Mouse (Mus musculus) neutrophil, adult 5-6 weeks (primary cell): ENCODE data around the gene Tmx4. TPM values are rescaled to one million over a fixed set of nuclear protein-coding genes. Genes with fewer than 3 reads are reported as not detected.
"Not testable (repeated sequence)": the region's sequence is repeated elsewhere in the genome, so short reads cannot be mapped to it uniquely, and the experiment has no call there.

Source experiments
- ATAC-seq: fragments of 151-379, 151-347 bp; 2 replicates; pipeline ENCODE4 v1.8.0; 2017; ENCODE audit warnings: mild to moderate bottlenecking, moderate TSS enrichment; ENCODE audit not compliant: insufficient number of reproducible peaks, poor library complexity, low FRiP score, severe bottlenecking; ENCODE audit errors: extremely low read depth
- total RNA-seq: library from RNA; stranded (forward); fragments of 200-1000 nt; gene quantifications from 2 replicates; pipeline ENCODE4 v1.2.3, GENCODE M21; 2017

Gene Tmx4
- total RNA-seq: 46.8 and 51.8 TPM in 2 replicates

DNA sequence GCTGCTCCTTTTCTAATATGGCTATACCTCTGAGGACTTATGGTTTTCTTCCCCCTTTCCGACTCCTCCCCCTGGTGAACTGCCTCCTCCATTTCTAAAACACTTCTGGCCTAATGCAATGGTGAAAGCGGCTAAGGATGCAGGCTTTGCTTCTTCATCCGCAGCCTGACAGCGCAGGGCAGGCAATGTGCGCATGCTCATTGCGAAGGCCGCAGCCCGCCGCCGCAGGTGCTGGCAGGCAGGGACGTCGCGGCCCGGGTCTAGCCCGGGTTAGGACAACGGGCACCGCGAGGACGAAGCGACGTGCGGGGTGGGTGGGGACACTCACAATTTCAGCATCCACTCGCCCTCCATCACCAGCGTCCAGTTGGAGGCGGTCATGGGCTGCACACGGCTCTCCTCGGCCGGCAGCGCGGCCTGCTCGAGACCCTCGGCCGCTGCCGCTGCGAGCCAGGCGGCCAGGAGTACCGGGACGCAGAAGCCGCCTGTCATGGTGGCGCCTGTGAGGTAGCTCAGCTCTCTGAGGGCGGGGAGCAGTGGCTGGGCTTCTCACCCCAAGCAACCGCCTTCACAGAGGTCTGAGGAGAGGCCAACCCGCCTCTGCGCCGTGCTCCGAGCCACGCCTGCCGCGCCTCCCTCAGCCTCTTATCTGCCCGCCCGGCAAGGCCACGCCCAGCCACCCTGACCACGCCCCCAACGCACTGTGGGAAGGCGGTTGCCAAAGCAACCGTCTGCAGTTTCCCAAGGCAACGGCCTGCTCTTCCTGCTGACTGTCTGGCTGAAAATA lies at the start of gene Tmx4:
Gene Tmx4 (minus strand): TSS at position 632 of the 787 bp plus-strand sequence.
- peak; percentile 97 for ATAC-seq

DNA sequence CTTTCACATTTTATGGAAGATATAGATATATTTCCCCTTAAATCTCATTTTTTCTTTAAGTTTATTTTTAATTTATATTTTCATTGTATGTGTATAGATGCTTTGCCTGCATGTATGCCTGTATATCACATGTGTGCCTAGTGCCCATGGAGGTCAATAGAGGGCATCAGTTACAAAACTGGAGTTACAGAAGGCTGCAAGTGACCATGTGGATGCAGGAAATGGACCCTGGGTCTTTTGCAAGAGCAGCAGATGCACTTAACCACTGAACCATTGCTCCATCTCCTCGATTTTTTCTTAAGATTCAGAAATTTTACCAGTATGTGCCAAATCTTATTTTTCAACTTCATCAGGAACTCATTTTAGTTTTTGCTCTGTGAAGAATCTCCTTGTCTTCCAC lies 48.2 kb upstream of the Tmx4 start:
- ATAC-seq: no peak

DNA sequence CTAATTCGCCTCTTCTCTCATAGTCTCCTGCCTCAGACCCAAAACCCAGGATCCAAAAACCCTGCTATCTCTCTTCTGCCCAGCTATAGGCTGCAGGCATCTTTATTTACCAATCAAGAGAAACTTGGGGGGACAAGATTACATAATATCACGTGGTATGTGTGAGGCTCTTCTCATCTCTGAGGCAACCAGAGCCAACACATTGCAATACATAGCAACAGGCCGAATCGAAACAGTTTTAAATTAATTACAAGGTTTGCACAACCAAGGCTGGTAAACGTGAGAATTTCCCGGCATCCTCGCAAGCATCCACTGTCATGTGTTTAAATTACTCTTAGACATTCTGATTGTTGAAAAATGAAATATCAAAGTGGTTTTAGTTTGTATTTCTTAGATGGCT lies 47.1 kb upstream of the Tmx4 start:
- no peak for ATAC-seq

GRCm38 (mm10) chr2:134682326-134682725 lies 38.4 kb upstream of the Tmx4 start:
- no peak for ATAC-seq

DNA sequence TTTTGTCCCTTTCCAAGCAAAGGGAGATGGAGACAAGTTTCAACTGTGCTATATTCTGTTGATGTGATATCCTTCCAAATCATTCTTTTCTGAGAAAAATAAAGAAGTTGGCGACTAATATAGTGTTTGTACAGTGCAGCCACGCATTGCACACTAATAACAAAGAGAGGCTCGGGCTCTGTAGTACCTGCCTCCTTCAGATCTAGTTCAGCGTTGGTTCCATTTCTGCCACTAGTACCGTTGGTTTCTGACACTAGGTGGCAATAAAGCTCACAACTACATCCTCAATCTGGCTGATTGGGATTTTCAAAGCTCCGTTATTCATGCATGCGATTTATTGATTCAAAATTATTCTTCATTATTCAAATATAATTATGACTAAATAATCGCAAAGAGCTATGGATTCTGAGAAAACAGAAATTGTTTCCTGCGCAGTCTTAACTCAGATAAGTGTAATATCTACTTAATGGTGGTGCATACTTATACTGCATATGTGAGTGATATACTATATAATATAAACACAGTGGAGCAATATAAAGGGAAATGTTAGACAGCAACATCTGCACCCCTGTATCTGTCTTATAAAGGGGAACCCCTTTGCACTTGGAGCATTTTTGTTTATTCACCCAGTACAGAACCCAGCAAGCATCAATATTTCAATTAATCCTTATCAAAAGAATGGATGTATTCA lies 37.5 kb upstream of the Tmx4 start:
- no peak for ATAC-seq

DNA sequence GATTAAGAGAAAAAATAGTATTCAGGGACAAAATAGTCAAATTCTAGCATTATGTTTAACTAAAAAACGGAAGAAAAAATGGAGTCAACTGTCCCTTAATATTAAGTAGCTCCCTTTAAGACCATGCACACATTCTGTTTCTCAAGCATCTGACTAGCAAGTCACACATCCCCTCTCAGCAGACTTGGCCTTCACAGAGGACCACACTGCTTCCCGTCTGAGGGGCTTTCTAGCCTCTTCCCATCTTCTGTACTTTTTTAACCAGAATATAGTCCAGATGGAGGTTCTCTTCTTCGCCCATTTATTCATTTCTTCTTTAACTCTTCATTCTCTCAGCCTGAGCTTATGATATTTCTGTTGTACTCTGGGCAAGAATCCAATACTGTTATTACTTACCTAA lies 35.6 kb upstream of the Tmx4 start:
- ATAC-seq: no peak

- ATAC-seq: no peak
Measured at GRCm38 (mm10) chr2:134675465-134675864, 31.5 kb upstream of the Tmx4 start.

- peak; percentile 74 for ATAC-seq
Measured at GRCm38 (mm10) chr2:134673604-134674003, 29.7 kb upstream of the Tmx4 start.

DNA sequence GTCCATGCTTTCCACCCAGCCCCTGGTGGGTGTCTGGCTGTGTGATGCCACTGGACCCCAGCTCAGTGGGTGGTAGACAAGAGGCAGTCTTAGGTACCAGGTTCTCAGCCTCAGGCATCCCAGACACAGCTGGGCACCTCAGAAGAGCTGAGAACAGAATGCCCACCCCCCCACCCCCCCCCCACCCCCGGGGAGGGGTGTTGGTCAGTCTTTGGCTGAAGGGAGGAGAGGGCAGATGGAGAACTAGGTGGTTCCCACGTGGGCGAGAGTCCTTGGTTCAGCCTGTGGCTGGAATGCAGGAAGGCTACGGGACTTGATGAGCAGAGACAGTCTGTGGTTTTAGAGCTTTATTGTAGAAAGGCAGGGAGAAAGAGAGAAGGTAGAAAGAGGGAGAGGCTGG lies 12.5 kb upstream of the Tmx4 start:
- ATAC-seq: no peak

DNA sequence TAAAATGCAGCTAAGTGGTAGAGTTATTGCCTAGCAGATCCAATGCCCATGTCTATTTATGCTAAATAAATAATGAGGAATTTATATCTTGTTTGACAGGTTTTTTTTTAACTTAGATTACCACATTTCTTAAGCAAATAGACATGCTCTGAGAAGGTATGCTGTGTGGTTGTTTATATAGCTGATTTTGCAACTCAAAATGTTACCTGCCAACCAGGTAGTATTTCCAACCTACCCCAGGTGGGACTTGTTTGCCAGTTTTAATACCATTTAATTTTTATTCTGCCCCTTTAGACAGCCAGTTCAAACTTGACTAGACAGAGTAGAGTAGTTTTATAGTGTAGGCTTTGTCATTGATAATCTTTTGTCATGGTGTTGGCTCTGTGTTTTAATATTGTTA lies 10.7 kb upstream of the Tmx4 start:
- ATAC-seq: no peak

- ATAC-seq: 0 out of 2 replicates have a peak, but pooled peaks have one; percentile 3
Measured at GRCm38 (mm10) chr2:134652759-134653158, 8.8 kb upstream of the Tmx4 start.

DNA sequence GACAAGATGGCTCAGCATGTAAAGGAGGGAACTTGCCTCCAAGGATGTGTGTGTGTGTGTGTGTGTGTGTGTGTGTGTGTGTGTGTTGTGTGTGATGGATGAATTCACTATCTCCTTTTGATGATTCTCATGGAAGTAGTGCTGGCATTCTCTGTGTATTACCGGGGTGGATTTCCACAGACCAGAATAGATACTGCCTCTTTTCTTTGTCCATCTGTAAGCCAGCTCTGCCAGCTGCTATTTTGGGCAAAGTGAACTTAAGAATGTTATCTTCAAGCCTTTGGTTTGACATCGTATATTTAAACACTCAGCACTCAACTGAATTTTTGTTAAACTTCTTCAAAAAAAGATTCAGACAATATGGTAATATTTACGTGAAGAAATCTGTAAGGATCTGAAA lies 5.1 kb upstream of the Tmx4 start:
- no peak for ATAC-seq

DNA sequence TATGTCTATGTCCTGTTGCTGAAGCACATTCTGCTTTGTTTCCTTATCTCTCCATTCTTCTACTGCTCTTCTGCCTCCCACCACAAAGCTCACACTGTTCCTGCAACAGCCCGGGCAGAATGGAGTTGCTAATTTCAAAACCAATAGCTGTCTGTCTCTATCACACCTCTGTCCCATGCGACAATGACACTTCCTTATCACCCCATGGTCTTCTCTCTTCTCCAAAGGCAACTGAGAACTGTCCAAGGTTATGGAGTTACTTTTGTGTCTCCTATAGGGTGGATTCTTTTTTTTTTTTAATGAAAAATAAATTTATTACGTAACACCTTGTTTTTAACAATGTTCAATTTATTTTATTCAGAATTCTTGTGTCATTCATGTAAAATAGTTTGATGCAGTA lies 1.8 kb upstream of the Tmx4 start:
- no peak for ATAC-seq

DNA sequence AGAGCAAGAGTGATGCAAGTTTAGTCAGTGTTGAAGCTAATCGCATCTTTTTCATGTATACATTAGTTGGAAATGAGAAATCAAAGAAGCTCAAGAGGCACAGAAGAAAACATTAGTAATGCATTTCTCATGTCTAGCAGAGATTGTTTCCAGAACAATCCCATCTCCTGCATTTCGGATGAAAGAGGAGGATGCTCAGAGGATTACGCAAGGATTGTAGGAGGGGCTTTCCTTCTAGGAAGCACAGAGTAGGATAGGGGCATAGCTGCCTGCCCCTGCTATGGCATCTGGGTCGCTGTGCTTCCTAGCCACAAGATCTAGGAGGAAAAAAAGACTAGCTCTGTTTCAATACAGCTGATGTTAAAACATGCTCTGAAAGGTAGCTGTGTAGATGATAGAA lies 1.2 kb upstream of the Tmx4 start:
- ATAC-seq: no peak

GRCm38 (mm10) chr2:134644301-134644912 lies 462 bp upstream of the Tmx4 start:
- ATAC-seq: no peak

GRCm38 (mm10) chr2:134642377-134642776 lies 1.6 kb downstream of the Tmx4 start:
- ATAC-seq: no peak

DNA sequence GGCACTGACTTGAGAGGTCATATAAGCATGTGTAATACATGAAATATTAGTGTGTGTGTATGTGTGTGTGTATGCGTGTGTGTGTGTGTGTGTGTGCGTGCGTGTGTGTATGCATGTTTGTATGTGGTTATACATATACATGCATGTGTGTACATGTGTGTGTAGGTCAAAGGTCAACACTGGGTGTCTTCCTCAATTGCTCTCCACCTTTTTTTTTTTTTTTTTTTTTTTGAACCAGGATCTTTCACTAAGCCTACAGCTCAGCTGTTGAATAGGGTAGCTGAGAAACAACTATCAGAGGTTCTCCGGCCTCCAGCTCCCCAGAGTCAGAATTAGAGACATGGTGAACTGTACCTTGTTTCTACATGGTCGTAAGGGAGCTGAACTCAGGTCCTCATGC lies 2.6 kb downstream of the Tmx4 start:
- ATAC-seq: no peak

DNA sequence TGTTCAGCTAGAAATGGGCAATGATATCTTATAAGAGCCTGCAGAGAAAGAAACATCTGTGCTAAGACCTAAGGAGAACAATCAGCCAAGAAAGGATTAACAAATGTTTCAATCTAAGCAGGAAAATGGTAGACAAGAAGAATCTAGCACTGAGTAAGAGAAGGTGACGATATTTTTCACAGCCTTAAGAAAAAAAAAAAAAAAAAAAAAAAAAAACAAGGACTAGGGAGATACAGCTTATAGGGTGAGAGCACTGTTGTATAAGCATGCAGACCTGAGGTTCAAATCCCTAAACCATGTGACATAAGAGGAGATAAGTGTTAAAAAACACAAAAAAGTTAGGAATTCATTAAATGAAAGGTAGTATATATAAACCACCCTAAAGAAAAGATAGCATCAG lies 3.5 kb downstream of the Tmx4 start:
- ATAC-seq: no peak

- not testable (repeated sequence) for ATAC-seq
Measured at GRCm38 (mm10) chr2:134628541-134628940, 15.4 kb downstream of the Tmx4 start.

- ATAC-seq: no peak
Measured at GRCm38 (mm10) chr2:134604935-134605334, 39.0 kb downstream of the Tmx4 start.
